Mouse (Mus musculus) spleen, adult 2 months (tissue): Measurements from ENCODE around the gene Rprml. TPM values are rescaled to one million over a fixed set of nuclear protein-coding genes. Genes with fewer than 3 reads are reported as not detected.

ENCODE experiments used
- DNase-seq, 2 experiments: peaks; one replicate each; pipeline versions ENCODE4 v3.0.0 to v3.0.0-alpha.2; 2012 to 2021; ENCODE audit warnings: low spot score in 2 of 2, low read depth in 1 of 2
- H3K27ac ChIP-seq: fragments of 200-500 bp; 2 replicates; pipeline ENCODE4 v1.5.1; 2012; ENCODE audit warnings: low read length, inconsistent platforms; ENCODE audit not compliant: insufficient read depth
- H3K27me3 ChIP-seq: fragments of 200-500 bp; 2 replicates; pipeline ENCODE4 v1.6.1; 2012; ENCODE audit warnings: mild to moderate bottlenecking, moderate library complexity, low read length, inconsistent platforms; ENCODE audit not compliant: control insufficient read depth, insufficient read depth
- H3K36me3 ChIP-seq: fragments of 200-500 bp; 2 replicates; pipeline ENCODE4 v1.6.1; 2012; ENCODE audit warnings: mild to moderate bottlenecking, low read length, inconsistent platforms; ENCODE audit not compliant: control insufficient read depth, insufficient read depth
- H3K4me1 ChIP-seq: fragments of 200-500 bp; 2 replicates; pipeline ENCODE4 v1.6.1; 2011; ENCODE audit warnings: inconsistent platforms; ENCODE audit not compliant: control insufficient read depth, insufficient read depth, insufficient read length
- H3K4me3 ChIP-seq: fragments of 200-500 bp; 2 replicates; pipeline ENCODE4 v1.5.1; 2011; ENCODE audit warnings: mild to moderate bottlenecking, inconsistent platforms; ENCODE audit not compliant: insufficient read depth, insufficient read length; ENCODE audit errors: extremely low read depth
- CTCF ChIP-seq: fragments of 200-500 bp; IDR thresholded peaks from 2 replicates; pipeline ENCODE4 v1.5.1; 2011; ENCODE audit warnings: mild to moderate bottlenecking, inconsistent platforms; ENCODE audit not compliant: insufficient read depth, insufficient read length, insufficient replicate concordance; ENCODE audit errors: extremely low read depth
- POLR2A ChIP-seq: fragments of 200-500 bp; IDR thresholded peaks from 2 replicates; pipeline ENCODE4 v1.6.1; 2011; ENCODE audit warnings: low read depth, low read length, inconsistent platforms
- WGBS: fragments of 180-500 bp; shearing (Covaris S2); methylation state at CpG from one replicate; pipeline ENCODE4 v1.1.7; 2018; 5-methylcytosine and 5-hydroxymethylcytosine counted together
- polyA plus RNA-seq: library from polyadenylated mRNA; depleted of rRNA; stranded (reverse); fragments of >200 nt; gene quantifications from 2 replicates; pipeline ENCODE4 v1.2.3, GENCODE M21; 2012; rRNA removed

The Rprml gene
- not detected in 2 replicates for polyA plus RNA-seq

- TF ChIP-seq CTCF: no peak
- no peak for TF ChIP-seq POLR2A
- no peak within 1 kb of the TSS; the same call in 1 of the 2 replicates for H3K4me3 ChIP-seq
- H3K27me3 ChIP-seq: peaks cover 12% of the 10 kb centered on the region
- H3K36me3 ChIP-seq: no peaks in the 10 kb centered on the region
- H3K27ac ChIP-seq: no peak within 1 kb of the TSS
- no peak for DNase-seq
- H3K4me1 ChIP-seq: peaks cover 7% of the 10 kb centered on the region; the same call in 1 of the 2 replicates
- 2% methylated on average over 64 of the region's 71 CpGs for WGBS
Observed at GRCm38 (mm10) chr11:103649301-103649982, at the start of gene Rprml. Rprml (plus strand) TSS chr11:103649570.

- DNase-seq: no peak
- Histone ChIP-seq H3K4me1 (no peaks in the 10 kb centered on the region), H3K36me3 (no peaks in the 10 kb centered on the region), H3K27me3 (no peaks in the 10 kb centered on the region; the same call in 1 of the 2 replicates), H3K4me3 (no peak overlapping the region), H3K27ac (no peak overlapping the region)
- WGBS: 15% methylated on average over 5 of the region's 5 CpGs
- no peak for TF ChIP-seq POLR2A
- no peak for TF ChIP-seq CTCF
Observed at GRCm38 (mm10) chr11:103606611-103607010, 42.8 kb upstream of the Rprml start.

GRCm38 (mm10) chr11:103610772-103611171, 38.6 kb upstream of the Rprml start:
- no peak for TF ChIP-seq POLR2A
- TF ChIP-seq CTCF: no peak
- no peaks in the 10 kb centered on the region for H3K27me3 ChIP-seq
- H3K27ac ChIP-seq: no peak overlapping the region
- no peaks in the 10 kb centered on the region for H3K4me1 ChIP-seq
- no peaks in the 10 kb centered on the region for H3K36me3 ChIP-seq
- WGBS: 97% methylated on average over 2 of the region's 2 CpGs
- no peak for DNase-seq
- no peak overlapping the region for H3K4me3 ChIP-seq

GRCm38 (mm10) chr11:103621040-103621439, 28.3 kb upstream of the Rprml start, which contains the start of gene Gm884:
Gm884 (minus strand) TSS chr11:103621140.
- Histone ChIP-seq H3K27ac (no peak within 1 kb of the TSS), H3K27me3 (no peaks in the 10 kb centered on the region), H3K36me3 (no peaks in the 10 kb centered on the region), H3K4me3 (no peak within 1 kb of the TSS), H3K4me1 (no peaks in the 10 kb centered on the region)
- no peak for DNase-seq
- WGBS: 80% methylated on average over 9 of the region's 9 CpGs
- TF ChIP-seq CTCF (no peak), POLR2A (no peak)

- Histone ChIP-seq H3K27me3 (no peaks in the 10 kb centered on the region), H3K4me3 (no peak overlapping the region), H3K36me3 (no peaks in the 10 kb centered on the region), H3K4me1 (no peaks in the 10 kb centered on the region), H3K27ac (no peak overlapping the region)
- no peak for DNase-seq
- WGBS: 83% methylated on average over 23 of the region's 23 CpGs
- TF ChIP-seq POLR2A (no peak), CTCF (no peak)
Observed at GRCm38 (mm10) chr11:103627453-103627852, 21.9 kb upstream of the Rprml start.

GRCm38 (mm10) chr11:103634806-103635205, 14.6 kb upstream of the Rprml start:
- TF ChIP-seq POLR2A (no peak), CTCF (no peak)
- H3K27me3 ChIP-seq: no peaks in the 10 kb centered on the region
- H3K4me3 ChIP-seq: no peak overlapping the region
- WGBS: 83% methylated on average over 7 of the region's 7 CpGs
- no peaks in the 10 kb centered on the region for H3K4me1 ChIP-seq
- H3K36me3 ChIP-seq: no peaks in the 10 kb centered on the region
- no peak for DNase-seq
- H3K27ac ChIP-seq: no peak overlapping the region

GRCm38 (mm10) chr11:103635481-103635880, 13.9 kb upstream of the Rprml start:
- no peak for TF ChIP-seq POLR2A
- no peak for TF ChIP-seq CTCF
- Histone ChIP-seq H3K36me3 (no peaks in the 10 kb centered on the region), H3K27ac (no peak overlapping the region), H3K4me3 (no peak overlapping the region), H3K27me3 (no peaks in the 10 kb centered on the region), H3K4me1 (no peaks in the 10 kb centered on the region)
- no peak for DNase-seq
- WGBS: 60% methylated on average over 3 of the region's 3 CpGs

- TF ChIP-seq POLR2A (no peak), CTCF (no peak)
- 81% methylated on average over 6 of the region's 6 CpGs for whole genome bisulfite sequencing
- no peaks in the 10 kb centered on the region for H3K27me3 ChIP-seq
- H3K36me3 ChIP-seq: no peaks in the 10 kb centered on the region
- no peak overlapping the region for H3K4me3 ChIP-seq
- H3K27ac ChIP-seq: no peak overlapping the region
- no peaks in the 10 kb centered on the region for H3K4me1 ChIP-seq
- DNase-seq: no peak
Observed at GRCm38 (mm10) chr11:103636261-103636660, 13.1 kb upstream of the Rprml start.
